Mouse (Mus musculus) thymus, adult 2 months (tissue): ENCODE results near the gene Chst8.

Experiments
- CTCF ChIP-seq: fragments of 200-500 bp; IDR thresholded peaks from 2 replicates; pipeline ENCODE4 v1.5.1; 2012; ENCODE audit warnings: mild to moderate bottlenecking, control low read depth, low read length, moderate library complexity, borderline replicate concordance; ENCODE audit not compliant: control insufficient read depth, poor library complexity, insufficient read depth; ENCODE audit errors: extremely low read depth
- POLR2A ChIP-seq: fragments of 200-500 bp; IDR thresholded peaks from 2 replicates; pipeline ENCODE4 v1.6.1; 2012; ENCODE audit warnings: mild to moderate bottlenecking, low read length, control low read depth, moderate library complexity; ENCODE audit not compliant: control insufficient read depth, poor library complexity, insufficient read depth; ENCODE audit errors: extremely low read depth

GRCm38 (mm10) chr7:34689028-34689427 lies 123.5 kb downstream of the Chst8 start:
- no peak for TF ChIP-seq CTCF
- no peak for TF ChIP-seq POLR2A
